Mouse (Mus musculus): ENCODE measurements around the gene BC049352. TPM values are rescaled to one million over a fixed set of nuclear protein-coding genes. Genes with fewer than 3 reads are reported as not detected.

Gene BC049352
- polyA plus RNA-seq, 1 experiment from 2014 or later = 6.7 TPM

- WGBS = 67% methylated on average over 7 of the region's 7 CpGs
- ATAC-seq (ENCODE audit: insufficient number of reproducible peaks, low FRiP score, low TSS enrichment, low read depth) = no peak
- H3K27me3 ChIP-seq = no peaks in the 10 kb centered on the region; the same call in 1 of the 2 replicates
- H3K4me3 ChIP-seq (replicated peaks) = no peak overlapping the region
- H3K36me3 ChIP-seq = no peaks in the 10 kb centered on the region
- no peaks in the 10 kb centered on the region for H3K9me3 ChIP-seq (replicated peaks)
- no peak overlapping the region for H3K9ac ChIP-seq
- H3K4me2 ChIP-seq (replicated peaks) = no peak overlapping the region
- no peaks in the 10 kb centered on the region for H3K4me1 ChIP-seq
- H3K27ac ChIP-seq (replicated peaks) = no peak overlapping the region
These were observed 28.4 kb upstream of the BC049352 start for GRCm38 (mm10) chr9:45153361-45153760.

GRCm38 (mm10) chr9:45167903-45168302, 13.9 kb upstream of the BC049352 start:
- Histone ChIP-seq H3K4me1 (no peaks in the 10 kb centered on the region), H3K9ac (no peak overlapping the region), H3K9me3 (replicated peaks) (no peaks in the 10 kb centered on the region), H3K36me3 (no peaks in the 10 kb centered on the region), H3K4me2 (replicated peaks) (no peak overlapping the region), H3K27ac (replicated peaks) (no peak overlapping the region), H3K4me3 (replicated peaks) (no peak overlapping the region), H3K27me3 (no peaks in the 10 kb centered on the region)
- WGBS = 71% methylated on average over 5 of the region's 5 CpGs
- ATAC-seq (ENCODE audit: insufficient number of reproducible peaks, low FRiP score, low TSS enrichment, low read depth) = no peak

- H3K4me1 ChIP-seq = no peaks in the 10 kb centered on the region
- no peak overlapping the region for H3K4me2 ChIP-seq (replicated peaks)
- H3K27me3 ChIP-seq = no peaks in the 10 kb centered on the region
- ATAC-seq (ENCODE audit: insufficient number of reproducible peaks, low FRiP score, low TSS enrichment, low read depth) = no peak
- H3K9me3 ChIP-seq (replicated peaks) = no peaks in the 10 kb centered on the region
- no peaks in the 10 kb centered on the region for H3K36me3 ChIP-seq
- H3K4me3 ChIP-seq (replicated peaks) = no peak overlapping the region
- 81% methylated on average over 5 of the region's 5 CpGs for WGBS
- no peak overlapping the region for H3K27ac ChIP-seq (replicated peaks)
- H3K9ac ChIP-seq = no peak overlapping the region
These were observed 11.7 kb upstream of the BC049352 start for GRCm38 (mm10) chr9:45170150-45170549.

DNA sequence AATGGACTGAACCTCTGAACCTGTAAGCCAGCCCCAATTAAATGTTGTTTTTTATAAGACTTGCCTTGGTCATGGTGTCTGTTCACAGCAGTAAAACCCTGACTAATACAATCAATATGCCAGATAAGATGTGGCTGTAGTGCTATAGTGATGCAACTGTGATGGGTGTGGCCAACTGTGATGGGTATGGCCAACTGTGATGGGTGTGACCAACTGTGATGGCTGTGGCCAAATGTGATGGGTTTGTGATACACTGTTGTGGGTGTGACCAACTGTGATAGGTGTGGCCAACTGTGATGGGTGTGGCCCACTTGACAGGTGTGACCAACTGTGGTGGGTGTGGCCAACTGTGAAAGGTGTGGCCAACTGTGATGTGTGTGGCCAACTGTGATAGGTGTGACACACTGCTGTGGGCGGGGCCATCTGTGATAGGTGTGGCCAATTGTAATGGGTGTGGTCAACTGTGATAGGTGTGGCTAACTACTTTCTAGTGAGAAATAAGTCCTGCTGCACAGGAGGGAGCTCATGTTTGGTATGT, 10.7 kb upstream of the BC049352 start:
- no peaks in the 10 kb centered on the region for H3K27me3 ChIP-seq
- H3K4me2 ChIP-seq (replicated peaks) = no peak overlapping the region
- H3K4me1 ChIP-seq = no peaks in the 10 kb centered on the region
- no peaks in the 10 kb centered on the region for H3K9me3 ChIP-seq (replicated peaks)
- H3K9ac ChIP-seq = no peak overlapping the region
- WGBS = 77% methylated on average over 1 of the region's 1 CpGs
- no peak overlapping the region for H3K27ac ChIP-seq (replicated peaks)
- ATAC-seq (ENCODE audit: insufficient number of reproducible peaks, low FRiP score, low TSS enrichment, low read depth) = 0 out of 2 replicates have a peak, but pooled peaks have one; percentile 43
- H3K4me3 ChIP-seq (replicated peaks) = no peak overlapping the region
- H3K36me3 ChIP-seq = no peaks in the 10 kb centered on the region

- no peak overlapping the region for H3K4me2 ChIP-seq (replicated peaks)
- H3K27me3 ChIP-seq = no peaks in the 10 kb centered on the region
- ATAC-seq (ENCODE audit: insufficient number of reproducible peaks, low FRiP score, low TSS enrichment, low read depth) = no peak
- no peak overlapping the region for H3K4me3 ChIP-seq (replicated peaks)
- H3K9ac ChIP-seq = no peak overlapping the region
- no peaks in the 10 kb centered on the region for H3K9me3 ChIP-seq (replicated peaks)
- H3K36me3 ChIP-seq = no peaks in the 10 kb centered on the region
- WGBS = 58% methylated on average over 3 of the region's 3 CpGs
- H3K27ac ChIP-seq (replicated peaks) = no peak overlapping the region
- no peaks in the 10 kb centered on the region for H3K4me1 ChIP-seq
These were observed 8.3 kb upstream of the BC049352 start for GRCm38 (mm10) chr9:45173475-45173874.

DNA sequence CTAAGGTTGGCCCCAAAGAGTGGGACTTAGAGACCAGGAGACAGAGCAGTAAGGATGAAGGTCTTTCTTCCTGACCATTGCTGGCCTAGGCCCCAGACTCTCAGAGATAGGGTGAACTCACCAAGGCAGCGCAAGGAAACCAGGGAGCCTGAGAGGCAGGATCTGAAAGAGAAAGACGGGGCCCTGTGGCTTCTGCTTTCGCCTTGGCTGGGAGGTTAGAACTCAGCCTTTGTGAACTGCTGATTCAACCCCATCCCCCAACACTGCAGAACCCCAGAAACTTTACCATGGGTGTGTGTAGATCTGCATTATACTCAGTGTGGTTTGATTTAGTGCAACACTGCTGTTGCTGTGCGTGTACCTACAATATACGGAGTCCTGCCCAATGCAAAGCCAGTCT, 2.5 kb upstream of the BC049352 start:
- no peak for ATAC-seq (ENCODE audit: insufficient number of reproducible peaks, low FRiP score, low TSS enrichment, low read depth)
- Histone ChIP-seq H3K4me3 (replicated peaks) (no peak overlapping the region), H3K36me3 (no peaks in the 10 kb centered on the region), H3K4me1 (no peaks in the 10 kb centered on the region), H3K4me2 (replicated peaks) (no peak overlapping the region), H3K27ac (replicated peaks) (no peak overlapping the region), H3K27me3 (no peaks in the 10 kb centered on the region), H3K9me3 (replicated peaks) (no peaks in the 10 kb centered on the region), H3K9ac (no peak overlapping the region)
- WGBS = 87% methylated on average over 5 of the region's 5 CpGs

- Histone ChIP-seq H3K4me2 (replicated peaks) (no peak overlapping the region), H3K9me3 (replicated peaks) (no peaks in the 10 kb centered on the region), H3K4me1 (no peaks in the 10 kb centered on the region), H3K9ac (no peak overlapping the region), H3K27ac (replicated peaks) (no peak overlapping the region), H3K36me3 (no peaks in the 10 kb centered on the region), H3K27me3 (no peaks in the 10 kb centered on the region; the same call in 1 of the 2 replicates), H3K4me3 (replicated peaks) (no peak overlapping the region)
- WGBS = 45% methylated on average over 3 of the region's 3 CpGs
- no peak for ATAC-seq (ENCODE audit: insufficient number of reproducible peaks, low FRiP score, low TSS enrichment, low read depth)
These were observed 714 bp downstream of the BC049352 start for GRCm38 (mm10) chr9:45182521-45182920.

DNA sequence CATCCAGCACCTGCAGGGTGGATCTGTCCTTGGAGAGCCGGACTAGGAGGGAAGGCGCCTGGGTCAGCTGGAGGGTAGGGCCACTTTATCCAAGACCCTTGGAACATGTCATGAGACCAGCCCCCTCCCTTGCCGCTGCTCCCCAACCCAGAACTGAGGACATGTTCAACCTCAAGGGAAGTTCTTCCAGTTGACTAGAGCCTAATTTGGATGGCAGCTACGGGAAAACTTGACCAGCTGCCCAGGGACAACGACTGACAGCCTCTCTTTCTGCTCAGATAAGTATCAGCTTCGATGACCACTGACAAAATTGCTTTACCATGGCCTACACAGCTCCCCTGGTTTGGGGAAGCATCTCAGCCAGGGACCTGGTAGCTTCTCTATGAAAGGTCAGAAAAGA, 1.5 kb downstream of the BC049352 start:
- H3K9ac ChIP-seq = no peak overlapping the region
- H3K27ac ChIP-seq (replicated peaks) = no peak overlapping the region
- H3K27me3 ChIP-seq = no peaks in the 10 kb centered on the region; the same call in 1 of the 2 replicates
- no peak overlapping the region for H3K4me3 ChIP-seq (replicated peaks)
- no peaks in the 10 kb centered on the region for H3K4me1 ChIP-seq
- ATAC-seq (ENCODE audit: insufficient number of reproducible peaks, low FRiP score, low TSS enrichment, low read depth) = no peak
- H3K4me2 ChIP-seq (replicated peaks) = no peak overlapping the region
- no peaks in the 10 kb centered on the region for H3K9me3 ChIP-seq (replicated peaks)
- WGBS = 72% methylated on average over 6 of the region's 6 CpGs
- no peaks in the 10 kb centered on the region for H3K36me3 ChIP-seq

- Histone ChIP-seq H3K27ac (replicated peaks) (no peak overlapping the region), H3K4me2 (replicated peaks) (no peak overlapping the region), H3K4me3 (replicated peaks) (no peak overlapping the region), H3K4me1 (no peaks in the 10 kb centered on the region), H3K27me3 (no peaks in the 10 kb centered on the region; the same call in 1 of the 2 replicates), H3K36me3 (no peaks in the 10 kb centered on the region), H3K9ac (no peak overlapping the region), H3K9me3 (replicated peaks) (no peaks in the 10 kb centered on the region)
- ATAC-seq (ENCODE audit: insufficient number of reproducible peaks, low FRiP score, low TSS enrichment, low read depth) = no peak
- 58% methylated on average over 4 of the region's 4 CpGs for WGBS
These were observed 3.4 kb downstream of the BC049352 start for GRCm38 (mm10) chr9:45185250-45185649.

DNA sequence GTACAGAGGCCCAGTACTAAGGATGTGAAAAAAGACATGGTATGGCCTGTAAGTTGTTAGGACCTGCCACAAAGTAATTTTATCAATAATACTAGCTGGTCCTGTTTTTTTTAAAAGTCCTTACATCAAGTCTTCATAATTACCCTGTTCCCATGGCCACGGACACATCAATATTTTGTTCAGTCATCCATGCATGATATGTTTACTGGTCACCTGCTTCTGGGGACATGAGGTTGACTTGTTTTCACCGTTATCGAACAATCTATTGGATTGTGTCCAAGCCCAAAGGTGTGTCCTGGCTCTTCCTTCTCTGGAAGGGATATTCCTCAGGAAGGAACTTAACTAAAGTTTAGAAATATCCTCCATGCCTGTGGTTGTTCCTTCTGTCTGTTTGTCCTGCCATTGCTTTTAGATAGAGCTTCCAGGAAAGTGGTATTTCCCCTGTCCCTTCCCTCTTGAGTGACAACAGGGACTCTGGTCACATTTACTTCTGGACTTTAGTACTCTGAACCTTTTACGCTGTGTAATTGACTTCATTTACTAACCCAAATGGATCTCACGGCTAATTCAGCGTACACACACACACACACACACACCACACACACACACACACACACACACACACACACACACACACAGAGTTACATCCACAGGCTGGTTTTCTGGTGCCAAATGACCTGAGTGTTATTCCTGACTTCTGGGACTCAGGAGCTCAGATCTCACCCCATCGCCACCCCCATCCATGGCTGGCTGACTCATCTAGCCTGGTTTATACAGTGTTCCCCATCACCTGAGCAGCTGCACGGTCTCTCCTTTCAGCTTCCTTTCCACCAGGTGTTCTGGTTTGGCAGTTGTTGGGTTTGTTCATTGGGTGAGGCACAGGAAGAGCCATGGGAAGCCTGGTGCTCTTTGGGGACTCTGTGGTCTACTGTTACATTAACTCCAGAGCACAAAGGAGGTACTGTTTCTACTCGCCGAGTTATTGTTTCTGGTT, 7.1 kb downstream of the BC049352 start:
- H3K4me3 ChIP-seq (replicated peaks) = no peak overlapping the region
- no peaks in the 10 kb centered on the region for H3K36me3 ChIP-seq
- H3K27me3 ChIP-seq = no peaks in the 10 kb centered on the region; the same call in 1 of the 2 replicates
- no peak overlapping the region for H3K9ac ChIP-seq
- no peak for ATAC-seq (ENCODE audit: insufficient number of reproducible peaks, low FRiP score, low TSS enrichment, low read depth)
- no peak overlapping the region for H3K4me2 ChIP-seq (replicated peaks)
- H3K27ac ChIP-seq (replicated peaks) = no peak overlapping the region
- H3K4me1 ChIP-seq = no peaks in the 10 kb centered on the region
- H3K9me3 ChIP-seq (replicated peaks) = no peaks in the 10 kb centered on the region
- 82% methylated on average over 10 of the region's 10 CpGs for WGBS

GRCm38 (mm10) chr9:45189661-45190174, 7.9 kb downstream of the BC049352 start:
- no peak for ATAC-seq (ENCODE audit: insufficient number of reproducible peaks, low FRiP score, low TSS enrichment, low read depth)
- no peaks in the 10 kb centered on the region for H3K36me3 ChIP-seq
- H3K9ac ChIP-seq = no peak overlapping the region
- no peaks in the 10 kb centered on the region; the same call in 1 of the 2 replicates for H3K27me3 ChIP-seq
- H3K4me3 ChIP-seq (replicated peaks) = no peak overlapping the region
- no peak overlapping the region for H3K4me2 ChIP-seq (replicated peaks)
- H3K9me3 ChIP-seq (replicated peaks) = no peaks in the 10 kb centered on the region
- WGBS = 88% methylated on average over 4 of the region's 4 CpGs
- no peaks in the 10 kb centered on the region for H3K4me1 ChIP-seq
- no peak overlapping the region for H3K27ac ChIP-seq (replicated peaks)
